In genomic region chr2:136058398-136058797, GRCm38 (mm10) we compare ENCODE assay signal across 8 mouse cellular contexts. TPM values are rescaled to one million over a fixed set of nuclear protein-coding genes. Genes with fewer than 3 reads are reported as not detected.
DNase-seq lines count a peak whose midpoint lies in the region; ATAC-seq and TF ChIP-seq lines count a peak whose summit lies in the region.

No protein-coding gene starts in this region.

- ATAC-seq in lung, embryonic 14.5 days (ENCODE audit: insufficient read depth), result no peak; the same call in 1 of the 2 replicates
- no peak for ATAC-seq in erythroid progenitor cell, adult 5-6 weeks (replicated peaks; ENCODE audit: low FRiP score, poor library complexity, severe bottlenecking)

- no peaks in the 10 kb centered on the region for H3K36me3 ChIP-seq in lung, embryonic 14.5 days (ENCODE audit: insufficient read depth)
- H3K36me3 ChIP-seq in limb, embryonic 10.5 days, result no peaks in the 10 kb centered on the region

- no peaks in the 10 kb centered on the region for H3K9me3 ChIP-seq in lung, embryonic 14.5 days (ENCODE audit: low read depth, low read length)
- H3K9me3 ChIP-seq in limb, embryonic 10.5 days (replicated peaks), result no peaks in the 10 kb centered on the region

- WGBS in lung, embryonic 14.5 days, result 6% methylated on average over 7 of the region's 7 CpGs
- WGBS in limb, embryonic 10.5 days, result 4% methylated on average over 7 of the region's 7 CpGs

- H3K27ac ChIP-seq in lung, embryonic 14.5 days (ENCODE audit: low read depth), result no peak overlapping the region
- H3K27ac ChIP-seq in limb, embryonic 10.5 days, result no peak overlapping the region

- no peaks in the 10 kb centered on the region for H3K4me1 ChIP-seq in lung, embryonic 14.5 days (ENCODE audit: insufficient read depth)
- H3K4me1 ChIP-seq in limb, embryonic 10.5 days, result peaks cover 24% of the 10 kb centered on the region

- peak overlapping the region; percentile 4; the same call in 1 of the 2 replicates for H3K4me2 ChIP-seq in lung, embryonic 14.5 days

- H3K4me3 ChIP-seq in lung, embryonic 14.5 days (ENCODE audit: low read depth, low read length), result no peak overlapping the region
- peak overlapping the region; percentile 53 for H3K4me3 ChIP-seq in limb, embryonic 10.5 days

- H3K9ac ChIP-seq in lung, embryonic 14.5 days, result no peak overlapping the region

- TF ChIP-seq CTCF in lung, embryonic 14.5 days (IDR thresholded peaks at IDR 0.05; ENCODE audit: low read depth), result no peak

- peaks cover 42% of the 10 kb centered on the region for H3K27me3 ChIP-seq in lung, embryonic 14.5 days (ENCODE audit: insufficient read depth, low read length)
- H3K27me3 ChIP-seq in limb, embryonic 10.5 days (ENCODE audit: low read depth, poor library complexity, severe bottlenecking), result peaks cover 50% of the 10 kb centered on the region

- peak; percentile 19 to 21 for DNase-seq in cerebellum, postnatal 10 days
- no peak for DNase-seq in cerebellum, adult 9-11 months
- no peak for DNase-seq in lung, embryonic 14.5 days
- DNase-seq in lung, postnatal 14 days, result no peak
- no peak for DNase-seq in limb, embryonic 10.5 days (ENCODE audit: low spot score)
- DNase-seq in retina, postnatal 1 day, result peak; percentile 12
- no peak for DNase-seq in kidney, adult 11 months

RNA-seq across cellular contexts. Expression of gene Lamp5, which starts 6.4 kb away (rescaled TPM):
- polyA plus RNA-seq in lung, embryonic 14.5 days (2014; fragmentation: Nextera tagmentation; extraction: Ambion mirVana), result 0.28 TPM in 1 of 2 replicates, not detected in the other
- polyA plus RNA-seq in limb, embryonic 10.5 days (2016; fragmentation: Nextera tagmentation; extraction: Ambion mirVana), result 0.23 TPM in 1 of 2 replicates, not detected in the other
- not detected in 2 replicates for total RNA-seq in erythroid progenitor cell, adult 5-6 weeks (2015; ENCODE audit: low replicate concordance)
- not detected in 2 replicates for total RNA-seq in erythroid progenitor cell, adult 5-6 weeks (2017; ENCODE audit: low replicate concordance)

Comparison
In these comparisons a context has a peak if more than half of its experiments do, and no peak if none do; other contexts are left out.
1. DNase-seq: peak in cerebellum, postnatal 10 days (2 of 2) and retina, postnatal 1 day (single experiment); none in cerebellum, adult 9-11 months (single experiment), lung, embryonic 14.5 days (single experiment), lung, postnatal 14 days (single experiment), limb, embryonic 10.5 days (single experiment) and kidney, adult 11 months (single experiment).